Mouse (Mus musculus) kidney, adult 2 months (tissue): ENCODE measurements at regions not wholly inside any gene's neighbourhood (a gene's known extent, or its start where the extent isn't known, plus 50 kb on each side); places are given as distances from the start of the nearest gene placed in this dataset.

ENCODE experiments used
- CTCF ChIP-seq: fragments of 200-500 bp; conservative IDR thresholded peaks from 2 replicates; pipeline ENCODE4 v1.5.1; 2011; ENCODE audit warnings: low read depth, mild to moderate bottlenecking, control low read depth, low read length, moderate library complexity, mixed read lengths; ENCODE audit not compliant: insufficient read depth, insufficient read length
- POLR2A ChIP-seq: fragments of 200-500 bp; IDR thresholded peaks from one replicate; pipeline ENCODE4 v1.6.1; 2011; ENCODE audit warnings: low read depth, low read length, control low read depth

GRCm38 (mm10) chr2:160021541-160021940 lies 312.4 kb downstream of the Gm826 start:
- TF ChIP-seq CTCF (no peak), POLR2A (no peak)
